Mouse (Mus musculus): ENCODE measurements around the gene Pus1.

The Pus1 gene

GRCm38 (mm10) chr5:110779998-110780760 is at the start of gene Pus1:
Gene Pus1, minus strand, starts transcription at chr5:110780659.
- DNase-seq (ENCODE audit: low spot score): peak; percentile 93

- no peak for DNase-seq (ENCODE audit: low spot score)
Observed at GRCm38 (mm10) chr5:110827576-110827975, 47.1 kb upstream of the Pus1 start.

GRCm38 (mm10) chr5:110826781-110827495 is 46.5 kb upstream of the Pus1 start:
- DNase-seq (ENCODE audit: low spot score): no peak

GRCm38 (mm10) chr5:110824421-110824820 is 44.0 kb upstream of the Pus1 start:
- no peak for DNase-seq (ENCODE audit: low spot score)

- DNase-seq (ENCODE audit: low spot score): peak; percentile 100
Observed at GRCm38 (mm10) chr5:110809667-110810325, 29.3 kb upstream of the Pus1 start, which contains the start of gene Ulk1. Gene Ulk1, minus strand, starts transcription at chr5:110810097.

GRCm38 (mm10) chr5:110808821-110809666 is 28.6 kb upstream of the Pus1 start:
- DNase-seq (ENCODE audit: low spot score): peak; percentile 51

GRCm38 (mm10) chr5:110808061-110808631 is 27.7 kb upstream of the Pus1 start:
- peak; percentile 88 for DNase-seq (ENCODE audit: low spot score)

GRCm38 (mm10) chr5:110807453-110807852 is 27.0 kb upstream of the Pus1 start:
- DNase-seq (ENCODE audit: low spot score): no peak

GRCm38 (mm10) chr5:110806676-110807075 is 26.2 kb upstream of the Pus1 start:
- no peak for DNase-seq (ENCODE audit: low spot score)

- DNase-seq (ENCODE audit: low spot score): no peak
Observed at GRCm38 (mm10) chr5:110806154-110806553, 25.7 kb upstream of the Pus1 start.

GRCm38 (mm10) chr5:110804012-110804743 is 23.7 kb upstream of the Pus1 start:
- DNase-seq (ENCODE audit: low spot score): no peak

- DNase-seq (ENCODE audit: low spot score): no peak
Observed at GRCm38 (mm10) chr5:110802809-110803208, 22.4 kb upstream of the Pus1 start.

- no peak for DNase-seq (ENCODE audit: low spot score)
Observed at GRCm38 (mm10) chr5:110802186-110802585, 21.7 kb upstream of the Pus1 start.

- DNase-seq (ENCODE audit: low spot score): no peak
Observed at GRCm38 (mm10) chr5:110801036-110801624, 20.7 kb upstream of the Pus1 start.

- DNase-seq (ENCODE audit: low spot score): no peak
Observed at GRCm38 (mm10) chr5:110797696-110798095, 17.2 kb upstream of the Pus1 start.

GRCm38 (mm10) chr5:110794363-110794762 is 13.9 kb upstream of the Pus1 start:
- DNase-seq (ENCODE audit: low spot score): no peak

GRCm38 (mm10) chr5:110788684-110789083 is 8.2 kb upstream of the Pus1 start:
- peak; percentile 72 for DNase-seq (ENCODE audit: low spot score)

GRCm38 (mm10) chr5:110786081-110786835 is 5.8 kb upstream of the Pus1 start:
- no peak for DNase-seq (ENCODE audit: low spot score)

- DNase-seq (ENCODE audit: low spot score): no peak
Observed at GRCm38 (mm10) chr5:110783150-110783549, 2.7 kb upstream of the Pus1 start.

All from retina, embryonic 14.5 days (tissue).